Mouse (Mus musculus): Measurements from ENCODE around the gene Xpo5. TPM values are rescaled to one million over a fixed set of nuclear protein-coding genes. Genes with fewer than 3 reads are reported as not detected.

Xpo5 gene
- polyA plus RNA-seq, 1 experiment from 2014 or later = 35.2 TPM

- Histone ChIP-seq H3K9ac (no peak overlapping the region), H3K4me2 (no peak overlapping the region), H3K9me3 (no peaks in the 10 kb centered on the region), H3K27ac (replicated peaks) (no peak overlapping the region), H3K4me3 (no peak overlapping the region), H3K36me3 (peaks cover 68% of the 10 kb centered on the region), H3K27me3 (no peaks in the 10 kb centered on the region), H3K4me1 (replicated peaks) (peaks cover 21% of the 10 kb centered on the region)
- no peak for ATAC-seq (ENCODE audit: low read depth)
These were observed 4.1 kb downstream of the Xpo5 start for GRCm38 (mm10) chr17:46206676-46207075.

- 94% methylated on average over 3 of the region's 3 CpGs for WGBS
- Histone ChIP-seq H3K4me2 (no peak overlapping the region), H3K4me1 (replicated peaks) (no peaks in the 10 kb centered on the region), H3K27me3 (no peaks in the 10 kb centered on the region), H3K36me3 (peaks cover 96% of the 10 kb centered on the region), H3K9ac (no peak overlapping the region), H3K4me3 (no peak overlapping the region), H3K9me3 (no peaks in the 10 kb centered on the region), H3K27ac (replicated peaks) (no peak overlapping the region)
- ATAC-seq (ENCODE audit: low read depth) = no peak
These were observed 8.0 kb downstream of the Xpo5 start for GRCm38 (mm10) chr17:46210550-46210949.

DNA sequence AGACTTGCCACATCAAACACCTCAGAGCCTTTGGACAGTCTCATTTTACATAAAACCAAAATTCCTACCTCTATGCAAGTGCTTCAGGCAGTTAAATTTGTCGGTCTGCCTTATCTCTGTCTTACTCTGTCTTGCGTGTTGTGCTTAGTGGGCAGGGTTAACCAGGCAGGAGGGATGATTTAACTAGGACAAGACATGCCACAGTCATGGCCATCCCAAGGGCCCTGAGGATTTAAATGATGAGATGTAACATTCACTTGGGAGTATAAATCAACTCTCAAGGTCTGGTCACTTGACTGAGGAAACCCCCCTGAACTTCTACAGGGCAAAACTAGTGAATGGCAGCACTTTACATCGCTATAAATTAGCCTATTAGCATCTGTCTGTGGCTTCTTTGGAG lies 19.0 kb downstream of the Xpo5 start:
- H3K27me3 ChIP-seq = no peaks in the 10 kb centered on the region
- WGBS = 92% methylated on average over 3 of the region's 3 CpGs
- no peaks in the 10 kb centered on the region for H3K4me1 ChIP-seq (replicated peaks)
- ATAC-seq (ENCODE audit: low read depth) = no peak
- H3K36me3 ChIP-seq = peaks cover 99% of the 10 kb centered on the region
- H3K4me3 ChIP-seq = no peak overlapping the region
- H3K9ac ChIP-seq = no peak overlapping the region
- no peak overlapping the region for H3K27ac ChIP-seq (replicated peaks)
- no peaks in the 10 kb centered on the region for H3K9me3 ChIP-seq
- no peak overlapping the region for H3K4me2 ChIP-seq

- 90% methylated on average over 7 of the region's 7 CpGs for WGBS
- H3K36me3 ChIP-seq = peaks cover 92% of the 10 kb centered on the region
- ATAC-seq (ENCODE audit: low read depth) = no peak
These were observed 25.0 kb downstream of the Xpo5 start for GRCm38 (mm10) chr17:46227576-46227975.

DNA sequence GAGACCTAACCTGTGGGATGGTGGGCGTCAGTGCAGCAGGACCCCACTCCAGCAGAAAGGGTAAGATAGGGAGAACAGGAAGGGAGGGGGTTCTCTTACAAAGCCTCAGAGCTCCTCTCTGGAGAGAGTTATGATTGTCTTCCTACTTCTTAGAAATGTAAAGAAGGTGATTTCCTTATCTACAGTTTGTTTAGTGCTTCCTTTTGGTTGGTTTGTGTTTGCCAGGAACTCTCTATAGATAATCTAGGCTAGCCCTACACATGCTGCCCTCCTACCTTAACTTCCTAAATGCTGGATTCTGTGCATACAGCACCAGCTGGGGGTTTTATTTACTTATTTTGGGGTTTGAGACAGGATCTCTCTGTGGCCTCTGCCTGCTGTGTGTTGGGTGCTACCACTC lies 33.5 kb downstream of the Xpo5 start:
- Histone ChIP-seq H3K9ac (no peak overlapping the region), H3K4me3 (no peak overlapping the region), H3K4me2 (no peak overlapping the region), H3K36me3 (peaks cover 81% of the 10 kb centered on the region), H3K9me3 (no peaks in the 10 kb centered on the region), H3K27ac (replicated peaks) (no peak overlapping the region), H3K4me1 (replicated peaks) (no peaks in the 10 kb centered on the region), H3K27me3 (no peaks in the 10 kb centered on the region)
- no peak for ATAC-seq (ENCODE audit: low read depth)
- WGBS = 92% methylated on average over 1 of the region's 1 CpGs

More at GRCm38 (mm10) chr17:46227576-46227975, 25.0 kb downstream of the Xpo5 start:
- H3K4me2 ChIP-seq = no peak overlapping the region
- no peaks in the 10 kb centered on the region for H3K27me3 ChIP-seq
- H3K9ac ChIP-seq = no peak overlapping the region
- H3K4me3 ChIP-seq = no peak overlapping the region
- H3K9me3 ChIP-seq = no peaks in the 10 kb centered on the region
- H3K4me1 ChIP-seq (replicated peaks) = no peaks in the 10 kb centered on the region
- H3K27ac ChIP-seq (replicated peaks) = no peak overlapping the region

DNA sequence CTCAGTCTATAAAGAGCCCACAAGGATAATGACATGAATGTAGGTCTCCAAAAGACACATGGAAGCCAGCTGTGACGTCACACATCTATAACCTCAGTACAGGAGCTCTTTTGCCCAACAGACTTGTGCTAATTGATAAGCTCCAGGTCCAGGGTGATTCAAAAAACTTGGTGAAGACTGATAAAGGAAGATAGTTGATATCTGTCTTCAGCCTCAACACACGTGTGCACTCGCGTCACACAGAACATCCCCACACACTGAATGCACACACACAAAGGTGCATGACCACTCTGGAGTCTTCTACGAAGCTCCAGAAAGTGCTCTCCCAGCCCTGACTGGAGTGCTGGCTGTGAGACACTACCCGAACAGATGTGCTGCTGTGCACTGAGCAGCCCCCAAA lies 34.5 kb downstream of the Xpo5 start:
- WGBS = 94% methylated on average over 6 of the region's 6 CpGs
- ATAC-seq (ENCODE audit: low read depth) = no peak

GRCm38 (mm10) chr17:46237480-46237879 lies 34.9 kb downstream of the Xpo5 start:
- no peak overlapping the region for H3K4me2 ChIP-seq
- 89% methylated on average over 5 of the region's 5 CpGs for WGBS
- no peaks in the 10 kb centered on the region for H3K27me3 ChIP-seq
- H3K36me3 ChIP-seq = peaks cover 89% of the 10 kb centered on the region
- no peaks in the 10 kb centered on the region for H3K9me3 ChIP-seq
- H3K4me3 ChIP-seq = no peak overlapping the region
- H3K27ac ChIP-seq (replicated peaks) = no peak overlapping the region
- ATAC-seq (ENCODE audit: low read depth) = no peak
- no peak overlapping the region for H3K9ac ChIP-seq
- no peaks in the 10 kb centered on the region for H3K4me1 ChIP-seq (replicated peaks)

More for the DNA sequence above, 34.5 kb downstream of the Xpo5 start:
- Histone ChIP-seq H3K27ac (replicated peaks) (no peak overlapping the region), H3K4me3 (no peak overlapping the region), H3K9me3 (no peaks in the 10 kb centered on the region), H3K4me1 (replicated peaks) (no peaks in the 10 kb centered on the region), H3K9ac (no peak overlapping the region), H3K36me3 (peaks cover 85% of the 10 kb centered on the region), H3K4me2 (no peak overlapping the region), H3K27me3 (no peaks in the 10 kb centered on the region)

DNA sequence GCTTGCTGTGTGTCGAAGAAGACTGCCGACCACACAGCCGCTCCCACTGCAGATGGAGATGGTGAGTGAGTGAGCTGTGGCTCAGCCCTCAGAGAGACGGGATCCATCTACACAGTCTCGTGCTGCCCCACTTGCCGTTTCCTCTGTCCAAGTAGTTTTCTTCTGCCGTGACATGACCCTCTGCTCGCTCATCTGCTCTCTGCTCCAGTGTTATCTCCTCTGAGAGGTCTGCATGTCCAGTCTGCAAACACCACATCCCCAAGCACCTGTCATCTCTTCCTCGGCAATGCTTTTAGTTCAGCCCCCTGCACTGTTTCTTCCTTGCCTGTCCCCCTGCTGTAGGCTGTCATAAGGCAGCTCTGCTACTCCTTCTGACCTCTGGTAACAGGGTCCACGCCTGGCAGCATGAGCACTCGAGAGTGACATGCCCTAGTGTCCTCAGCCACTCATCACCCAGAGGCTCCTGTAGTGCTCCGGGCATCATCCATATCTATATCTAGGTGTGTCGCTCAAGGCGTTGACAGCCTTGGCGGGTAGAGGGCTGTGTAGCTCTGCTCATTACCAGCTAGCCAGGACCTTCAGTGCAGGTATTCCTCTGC lies 37.0 kb downstream of the Xpo5 start:
- no peak overlapping the region for H3K4me3 ChIP-seq
- H3K9ac ChIP-seq = no peak overlapping the region
- peaks cover 91% of the 10 kb centered on the region for H3K36me3 ChIP-seq
- 93% methylated on average over 15 of the region's 15 CpGs for WGBS
- no peak for ATAC-seq (ENCODE audit: low read depth)
- no peaks in the 10 kb centered on the region for H3K9me3 ChIP-seq
- no peaks in the 10 kb centered on the region for H3K4me1 ChIP-seq (replicated peaks)
- H3K27me3 ChIP-seq = no peaks in the 10 kb centered on the region
- H3K27ac ChIP-seq (replicated peaks) = no peak overlapping the region
- H3K4me2 ChIP-seq = no peak overlapping the region

- no peak overlapping the region for H3K27ac ChIP-seq (replicated peaks)
- no peaks in the 10 kb centered on the region for H3K9me3 ChIP-seq
- WGBS = 85% methylated on average over 11 of the region's 11 CpGs
- H3K4me3 ChIP-seq = no peak overlapping the region
- peaks cover 6% of the 10 kb centered on the region for H3K4me1 ChIP-seq (replicated peaks)
- H3K36me3 ChIP-seq = peaks cover 97% of the 10 kb centered on the region
- H3K4me2 ChIP-seq = no peak overlapping the region
- no peak for ATAC-seq (ENCODE audit: low read depth)
- no peak overlapping the region for H3K9ac ChIP-seq
- H3K27me3 ChIP-seq = no peaks in the 10 kb centered on the region
These were observed 38.9 kb downstream of the Xpo5 start for GRCm38 (mm10) chr17:46241471-46241870.

GRCm38 (mm10) chr17:46242274-46242673 lies 39.7 kb downstream of the Xpo5 start:
- Histone ChIP-seq H3K36me3 (peaks cover 89% of the 10 kb centered on the region), H3K4me1 (replicated peaks) (peaks cover 14% of the 10 kb centered on the region), H3K27ac (replicated peaks) (no peak overlapping the region), H3K27me3 (no peaks in the 10 kb centered on the region), H3K9me3 (no peaks in the 10 kb centered on the region), H3K9ac (no peak overlapping the region), H3K4me2 (no peak overlapping the region), H3K4me3 (no peak overlapping the region)
- ATAC-seq (ENCODE audit: low read depth) = no peak
- 86% methylated on average over 13 of the region's 13 CpGs for WGBS

GRCm38 (mm10) chr17:46242993-46243392 lies 40.4 kb downstream of the Xpo5 start:
- Histone ChIP-seq H3K4me2 (no peak overlapping the region), H3K9ac (no peak overlapping the region), H3K27ac (replicated peaks) (no peak overlapping the region), H3K4me3 (no peak overlapping the region), H3K9me3 (no peaks in the 10 kb centered on the region), H3K4me1 (replicated peaks) (peaks cover 14% of the 10 kb centered on the region), H3K36me3 (peaks cover 83% of the 10 kb centered on the region), H3K27me3 (no peaks in the 10 kb centered on the region)
- 81% methylated on average over 4 of the region's 4 CpGs for WGBS
- ATAC-seq (ENCODE audit: low read depth) = no peak

GRCm38 (mm10) chr17:46243624-46244023 lies 41.0 kb downstream of the Xpo5 start:
- no peaks in the 10 kb centered on the region for H3K27me3 ChIP-seq
- 58% methylated on average over 2 of the region's 2 CpGs for WGBS

DNA sequence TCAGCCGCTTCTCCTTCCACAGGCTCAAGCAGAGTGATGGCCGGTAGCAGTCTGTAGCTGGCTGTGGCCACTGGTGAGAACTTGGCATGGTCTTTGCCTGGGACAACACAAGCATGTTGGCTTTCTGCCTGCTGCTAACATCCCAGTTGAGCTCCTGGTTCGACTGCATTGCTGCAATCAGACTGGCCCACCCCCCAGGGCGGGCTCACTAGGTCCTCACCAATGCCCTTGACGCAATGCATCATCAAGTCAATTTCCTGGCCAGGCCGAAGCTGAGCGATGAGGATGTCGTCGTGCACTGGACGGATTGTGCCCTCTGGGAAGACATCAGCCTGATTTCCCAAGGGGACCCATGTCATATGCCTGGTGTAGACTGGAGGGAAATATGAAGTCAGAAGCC lies 42.0 kb downstream of the Xpo5 start:
- Histone ChIP-seq H3K4me1 (replicated peaks) (peaks cover 26% of the 10 kb centered on the region), H3K9me3 (no peaks in the 10 kb centered on the region), H3K27ac (replicated peaks) (no peak overlapping the region), H3K4me2 (no peak overlapping the region), H3K4me3 (no peak overlapping the region), H3K27me3 (no peaks in the 10 kb centered on the region), H3K9ac (no peak overlapping the region), H3K36me3 (peaks cover 72% of the 10 kb centered on the region)
- no peak for ATAC-seq (ENCODE audit: low read depth)
- WGBS = 71% methylated on average over 10 of the region's 10 CpGs

More at GRCm38 (mm10) chr17:46243624-46244023, 41.0 kb downstream of the Xpo5 start:
- H3K36me3 ChIP-seq = peaks cover 76% of the 10 kb centered on the region
- no peak overlapping the region for H3K4me3 ChIP-seq
- peaks cover 17% of the 10 kb centered on the region for H3K4me1 ChIP-seq (replicated peaks)
- H3K9ac ChIP-seq = no peak overlapping the region
- H3K27ac ChIP-seq (replicated peaks) = no peak overlapping the region
- H3K4me2 ChIP-seq = no peak overlapping the region
- no peaks in the 10 kb centered on the region for H3K9me3 ChIP-seq
- no peak for ATAC-seq (ENCODE audit: low read depth)
